Mouse (Mus musculus) lung, adult 2 months (tissue): Measurements from ENCODE around the gene Ube2i.

Source experiments
- CTCF ChIP-seq: fragments of 200-500 bp; IDR thresholded peaks from 2 replicates; pipeline ENCODE4 v1.5.1; 2011; ENCODE audit warnings: mild to moderate bottlenecking, low read length, control low read depth; ENCODE audit not compliant: insufficient read depth
- POLR2A ChIP-seq: fragments of 200-500 bp; IDR thresholded peaks from 2 replicates; pipeline ENCODE4 v1.6.1; 2011; ENCODE audit warnings: low read depth, mild to moderate bottlenecking, control low read depth, low read length, borderline replicate concordance; ENCODE audit errors: extremely low read depth

DNA sequence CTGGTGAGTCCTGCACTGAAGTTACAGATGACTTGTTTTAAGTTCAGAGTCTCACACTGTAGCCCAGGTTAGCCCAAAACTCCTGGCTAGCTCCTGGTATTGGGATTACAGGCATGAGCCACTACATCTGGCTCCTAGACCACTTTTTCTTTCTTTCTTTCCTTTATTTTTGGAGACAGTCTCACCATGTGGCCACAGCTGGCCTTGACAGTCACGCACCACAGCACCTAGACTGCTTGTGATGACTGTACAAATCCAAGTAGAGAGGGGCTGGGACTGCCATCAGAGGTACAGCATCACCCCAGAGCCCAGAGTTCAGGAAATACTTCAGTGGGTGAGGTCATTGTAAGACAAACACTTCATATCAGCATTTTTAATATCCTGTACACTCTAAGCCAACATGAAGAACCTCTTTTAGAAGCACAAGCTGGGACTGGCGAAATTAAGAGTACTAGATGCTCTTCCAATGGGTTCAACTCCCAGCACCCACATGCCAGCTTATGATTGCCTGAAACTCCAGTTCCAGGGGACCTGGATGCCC lies 3.6 kb downstream of the Ube2i start:
- TF ChIP-seq CTCF (no peak), POLR2A (no peak)
